Mouse (Mus musculus) adrenal gland, adult (tissue): ENCODE measurements at regions not wholly inside any gene's neighbourhood (a gene's known extent, or its start where the extent isn't known, plus 50 kb on each side); places are given as distances from the start of the nearest gene placed in this dataset.

ENCODE experiments used
- DNase-seq, 2 experiments: peaks; one replicate each; pipeline ENCODE4 v3.0.0; 2022 to 2023; ENCODE audit warnings: low spot score in 1 of 2; ENCODE audit not compliant: inconsistent age in 2 of 2

DNA sequence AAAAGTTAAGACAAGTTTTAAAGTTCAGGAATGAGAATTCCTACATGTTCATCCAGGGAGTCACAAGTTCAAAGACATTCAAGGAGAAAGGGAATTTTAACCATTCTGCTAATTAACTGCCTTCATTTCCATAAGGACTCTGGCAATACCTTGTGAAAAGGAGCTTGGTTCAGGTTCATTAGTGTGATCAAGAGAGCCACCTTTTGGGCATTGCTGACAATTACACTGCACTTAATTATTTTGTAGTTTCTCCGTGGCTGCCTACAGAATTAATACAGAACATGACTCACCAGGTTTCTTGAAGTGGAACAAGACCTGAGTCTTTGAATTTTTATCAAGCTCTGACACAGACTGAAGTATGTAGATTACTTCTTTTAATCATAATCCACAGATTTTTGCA, 52.4 kb upstream of the Ankef1 start:
- peak in 1 of 2 experiments; percentile 44 for DNase-seq
